Mouse (Mus musculus) heart, embryonic 14.5 days (tissue): ENCODE measurements at regions not wholly inside any gene's neighbourhood (a gene's known extent, or its start where the extent isn't known, plus 50 kb on each side); places are given as distances from the start of the nearest gene placed in this dataset.

ENCODE experiments used
- ATAC-seq: fragments of 200-750 bp; cut with Nextera tagmentation; 2 replicates; pipeline ENCODE4 v1.8.0; 2017; ENCODE audit warnings: low read depth, moderate TSS enrichment; ENCODE audit not compliant: insufficient number of reproducible peaks, insufficient read depth, low FRiP score
- H3K27ac ChIP-seq, 2 experiments: fragments of 200-500 bp in 1 of 2; fragments of 300-500 bp in 1 of 2; sonication (generic) in 1 of 2; replicated peaks in 1 of 2; 2 replicates each; pipeline ENCODE4 v1.5.1; 2012 to 2014; ENCODE audit warnings: low read depth in 2 of 2, low read length in 2 of 2, control low read depth in 1 of 2, mild to moderate bottlenecking in 1 of 2, mixed read lengths in 1 of 2; ENCODE audit not compliant: control insufficient read depth in 1 of 2, insufficient read depth in 1 of 2
- H3K27me3 ChIP-seq: fragments of 300-500 bp; sonication (generic); 2 replicates; pipeline ENCODE4 v1.6.1; 2014; ENCODE audit warnings: mild to moderate bottlenecking, low read length, control low read depth; ENCODE audit not compliant: control insufficient read depth, insufficient read depth
- H3K36me3 ChIP-seq: fragments of 300-500 bp; sonication (generic); 2 replicates; pipeline ENCODE4 v1.6.1; 2014; ENCODE audit warnings: mild to moderate bottlenecking, control low read depth, low read length, mixed read lengths; ENCODE audit not compliant: control insufficient read depth, insufficient read depth
- H3K4me1 ChIP-seq, 2 experiments: fragments of 200-500 bp in 1 of 2; fragments of 300-500 bp in 1 of 2; sonication (generic) in 1 of 2; 2 replicates each; pipeline ENCODE4 v1.6.1; 2012 to 2014; ENCODE audit warnings: low read length in 2 of 2, control low read depth in 1 of 2, mixed read lengths in 1 of 2; ENCODE audit not compliant: control insufficient read depth in 2 of 2, insufficient read depth in 2 of 2
- H3K4me2 ChIP-seq: fragments of 300-500 bp; sonication (generic); 2 replicates; pipeline ENCODE4 v1.6.1; 2014; ENCODE audit warnings: mild to moderate bottlenecking, low read length
- H3K4me3 ChIP-seq, 2 experiments: fragments of 200-500 bp in 1 of 2; fragments of 300-500 bp in 1 of 2; sonication (generic) in 1 of 2; 2 replicates each; pipeline ENCODE4 v1.5.1; 2012 to 2014; ENCODE audit warnings: low read length in 2 of 2, mild to moderate bottlenecking in 2 of 2, control low read depth in 1 of 2, low read depth in 1 of 2, moderate library complexity in 1 of 2; ENCODE audit not compliant: control insufficient read depth in 1 of 2, insufficient read depth in 1 of 2
- H3K9ac ChIP-seq: fragments of 300-500 bp; sonication (generic); 2 replicates; pipeline ENCODE4 v1.6.1; 2014; ENCODE audit warnings: mild to moderate bottlenecking, low read length
- H3K9me3 ChIP-seq: fragments of 300-500 bp; sonication (generic); 2 replicates; pipeline ENCODE4 v1.6.1; 2016; ENCODE audit warnings: low read length, control low read depth; ENCODE audit not compliant: control insufficient read depth
- WGBS: fragments of 180-500 bp; shearing (Covaris S2); extraction: QIAGEN DNeasy Blood & Tissue Kit; methylation state at CpG from one replicate; pipeline ENCODE4 v1.1.7; 2014; 5-methylcytosine and 5-hydroxymethylcytosine counted together

DNA sequence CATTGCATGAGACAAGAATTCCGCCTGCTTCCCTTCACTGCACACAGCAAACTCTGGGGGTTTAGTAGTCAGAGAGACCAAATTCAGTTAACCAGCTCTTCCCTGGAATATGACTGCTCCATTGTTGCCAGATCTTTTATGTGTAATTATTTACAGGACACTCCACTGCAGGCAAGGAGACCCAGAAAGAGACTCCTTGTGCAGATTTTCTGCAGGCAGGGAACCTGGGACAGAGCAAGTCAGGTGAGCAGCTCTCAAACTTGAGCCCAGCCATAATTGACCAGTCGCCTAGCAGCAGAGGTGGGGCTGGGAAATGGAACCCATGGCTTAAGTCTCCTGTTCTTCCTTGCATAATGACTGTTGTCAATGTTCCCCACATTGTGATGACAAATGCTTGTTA is 324.2 kb downstream of the Ice1 start:
- WGBS: 54% methylated on average over 2 of the region's 2 CpGs
- H3K4me3 ChIP-seq: no peak overlapping the region
- no peaks in the 10 kb centered on the region for H3K36me3 ChIP-seq
- no peaks in the 10 kb centered on the region for H3K4me1 ChIP-seq
- no peak for ATAC-seq
- H3K9me3 ChIP-seq: no peaks in the 10 kb centered on the region
- H3K27ac ChIP-seq: no peak overlapping the region
- no peak overlapping the region for H3K4me2 ChIP-seq
- no peak overlapping the region for H3K9ac ChIP-seq
- no peaks in the 10 kb centered on the region for H3K27me3 ChIP-seq

DNA sequence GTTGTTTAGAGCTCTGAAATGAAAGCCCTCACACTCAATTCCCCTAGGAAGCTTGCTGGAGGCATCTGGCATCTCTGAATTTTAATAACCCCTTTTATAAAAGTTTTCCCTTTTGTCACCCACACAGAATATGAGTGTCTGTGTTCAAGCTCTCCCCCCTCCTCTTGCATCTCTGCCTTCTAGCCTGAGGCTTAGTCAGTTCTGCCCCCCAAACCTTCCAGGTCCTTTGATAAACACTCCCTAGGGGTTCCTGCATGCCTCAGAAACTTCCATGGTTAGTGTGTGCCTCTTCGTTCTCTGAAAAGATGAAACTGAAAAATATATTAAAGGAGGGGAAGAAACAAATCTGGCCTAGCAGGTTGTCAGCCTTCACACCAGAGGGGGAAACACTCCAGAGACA is 313.9 kb downstream of the Ice1 start:
- ATAC-seq: no peak
- Histone ChIP-seq H3K4me2 (no peak overlapping the region), H3K9ac (no peak overlapping the region), H3K4me1 (no peaks in the 10 kb centered on the region), H3K27me3 (no peaks in the 10 kb centered on the region), H3K4me3 (no peak overlapping the region), H3K27ac (no peak overlapping the region), H3K36me3 (no peaks in the 10 kb centered on the region), H3K9me3 (no peaks in the 10 kb centered on the region)
- whole genome bisulfite sequencing: 73% methylated on average over 1 of the region's 1 CpGs

DNA sequence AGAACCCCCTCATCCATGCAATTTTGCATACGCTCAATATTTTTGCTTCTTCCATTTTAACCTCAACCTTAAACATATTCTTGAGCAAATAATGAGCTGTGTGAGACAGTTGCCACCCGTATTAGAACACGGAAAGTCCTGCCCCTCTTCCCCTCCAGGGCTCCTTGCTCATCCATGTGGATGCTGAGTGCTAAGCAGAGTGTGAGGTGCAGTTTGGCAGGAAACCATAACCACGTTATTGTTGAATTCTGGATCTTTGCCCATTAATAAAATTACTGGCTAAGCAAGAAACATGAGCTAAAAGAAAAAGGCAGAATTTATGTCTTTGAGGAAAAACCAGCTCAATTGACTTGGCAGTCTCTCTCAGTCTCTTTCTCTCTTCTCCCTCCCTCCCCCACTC is 301.4 kb downstream of the Ice1 start:
- no peak for ATAC-seq
- no peak overlapping the region for H3K4me2 ChIP-seq
- H3K27ac ChIP-seq: no peak overlapping the region
- WGBS: 76% methylated on average over 4 of the region's 4 CpGs
- H3K4me1 ChIP-seq: no peaks in the 10 kb centered on the region; a peak in 1 of 4 replicates
- no peak overlapping the region for H3K9ac ChIP-seq
- H3K27me3 ChIP-seq: no peaks in the 10 kb centered on the region
- no peaks in the 10 kb centered on the region for H3K36me3 ChIP-seq
- no peaks in the 10 kb centered on the region for H3K9me3 ChIP-seq
- H3K4me3 ChIP-seq: no peak overlapping the region

DNA sequence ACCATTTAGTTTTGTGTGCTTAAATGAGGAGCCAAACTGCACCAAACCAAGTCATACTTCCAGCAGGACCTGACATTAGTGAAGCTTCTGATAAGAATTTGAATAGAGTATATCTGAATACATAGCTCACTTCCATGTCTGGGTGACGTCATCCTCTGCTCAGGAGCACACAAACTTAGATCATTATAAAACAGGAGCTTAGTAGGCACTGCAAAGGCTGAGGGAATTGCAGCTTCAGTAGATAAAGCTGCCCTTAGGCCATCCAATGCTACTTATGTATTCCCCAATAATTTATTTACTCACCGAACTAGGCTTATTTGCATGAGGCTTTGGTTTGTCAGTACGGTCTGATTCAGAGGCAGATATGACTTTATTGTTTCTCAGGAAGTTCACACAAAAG is 297.0 kb downstream of the Ice1 start:
- Histone ChIP-seq H3K27me3 (no peaks in the 10 kb centered on the region), H3K9ac (no peak overlapping the region), H3K4me3 (no peak overlapping the region), H3K9me3 (no peaks in the 10 kb centered on the region), H3K36me3 (no peaks in the 10 kb centered on the region), H3K27ac (no peak overlapping the region), H3K4me2 (no peak overlapping the region), H3K4me1 (no peaks in the 10 kb centered on the region; a peak in 1 of 4 replicates)
- no peak for ATAC-seq
- 61% methylated on average over 3 of the region's 3 CpGs for WGBS

DNA sequence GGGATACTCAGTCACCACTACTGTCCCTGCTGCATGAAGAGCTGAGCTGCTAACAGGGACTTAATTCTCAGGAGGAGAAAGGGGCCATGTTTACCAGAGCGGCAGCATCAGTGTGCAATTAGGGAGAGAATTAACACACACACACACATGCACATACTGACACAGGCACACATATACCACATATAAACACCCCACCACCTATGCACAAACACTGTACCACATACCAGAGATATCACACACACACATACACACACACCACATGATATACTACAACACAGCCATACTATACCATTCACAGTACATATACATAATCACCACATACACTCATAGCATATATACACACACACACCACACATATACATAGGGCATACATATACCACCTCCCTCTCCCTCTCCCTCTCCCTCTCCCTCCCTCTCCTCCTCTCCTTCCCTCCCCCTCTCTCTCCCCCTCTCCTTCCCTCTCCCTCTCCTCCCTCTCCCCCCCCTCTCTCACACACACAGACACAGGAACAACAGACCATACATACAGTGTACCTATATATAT is 294.2 kb downstream of the Ice1 start:
- no peak for ATAC-seq
- no peak overlapping the region for H3K9ac ChIP-seq
- H3K27me3 ChIP-seq: no peaks in the 10 kb centered on the region
- 100% methylated on average over 1 of the region's 1 CpGs for WGBS
- no peaks in the 10 kb centered on the region for H3K36me3 ChIP-seq
- H3K9me3 ChIP-seq: no peaks in the 10 kb centered on the region
- no peak overlapping the region for H3K4me3 ChIP-seq
- H3K27ac ChIP-seq: no peak overlapping the region
- no peak overlapping the region for H3K4me2 ChIP-seq
- H3K4me1 ChIP-seq: no peaks in the 10 kb centered on the region; a peak in 1 of 4 replicates

DNA sequence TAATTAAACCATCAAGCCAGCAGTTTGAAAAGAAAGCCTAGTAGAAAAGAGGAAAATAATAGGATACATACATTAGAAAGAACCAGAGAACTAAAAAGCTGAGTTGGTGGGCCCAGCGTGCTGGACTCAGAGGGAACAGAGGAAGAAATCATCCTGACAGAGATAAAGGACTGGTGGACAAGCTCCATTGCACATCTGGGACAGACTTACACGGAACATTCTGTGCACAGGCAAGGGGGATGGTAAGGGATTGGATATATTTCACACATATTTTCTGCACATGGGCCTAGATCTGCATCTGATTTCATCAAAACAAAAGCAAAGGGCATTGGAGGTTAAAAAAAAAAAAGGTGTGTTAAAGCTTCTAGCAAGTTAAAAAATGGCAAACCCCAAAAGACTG is 293.5 kb downstream of the Ice1 start:
- Histone ChIP-seq H3K4me3 (no peak overlapping the region), H3K27me3 (no peaks in the 10 kb centered on the region), H3K4me1 (no peaks in the 10 kb centered on the region; a peak in 1 of 4 replicates), H3K27ac (no peak overlapping the region), H3K4me2 (no peak overlapping the region), H3K36me3 (no peaks in the 10 kb centered on the region), H3K9me3 (no peaks in the 10 kb centered on the region), H3K9ac (no peak overlapping the region)
- ATAC-seq: no peak
- WGBS: 66% methylated on average over 2 of the region's 2 CpGs

DNA sequence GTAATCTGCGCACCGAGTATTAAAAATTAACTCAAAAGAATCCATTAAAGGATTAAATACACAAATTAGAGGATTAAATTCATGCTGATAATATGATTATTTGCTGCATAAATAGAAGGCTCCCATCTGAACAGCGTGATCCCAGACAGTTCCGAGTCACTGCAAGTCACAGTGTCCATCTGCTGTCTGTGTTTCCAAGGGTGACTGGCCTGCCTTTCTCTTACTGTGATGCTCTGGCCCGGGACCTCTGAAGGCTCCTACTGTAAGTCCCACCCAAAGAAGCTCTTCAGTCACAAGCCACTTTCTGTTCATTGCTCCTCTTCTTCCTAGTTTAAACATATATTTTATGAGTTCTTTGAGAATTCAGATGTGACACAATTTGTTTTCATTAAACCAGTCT is 293.1 kb downstream of the Ice1 start:
- no peaks in the 10 kb centered on the region for H3K9me3 ChIP-seq
- no peak overlapping the region for H3K9ac ChIP-seq
- no peak for ATAC-seq
- H3K27me3 ChIP-seq: no peaks in the 10 kb centered on the region
- H3K27ac ChIP-seq: no peak overlapping the region
- no peaks in the 10 kb centered on the region for H3K36me3 ChIP-seq
- H3K4me1 ChIP-seq: no peaks in the 10 kb centered on the region; a peak in 1 of 4 replicates
- H3K4me3 ChIP-seq: no peak overlapping the region
- H3K4me2 ChIP-seq: no peak overlapping the region
- WGBS: 74% methylated on average over 5 of the region's 5 CpGs

DNA sequence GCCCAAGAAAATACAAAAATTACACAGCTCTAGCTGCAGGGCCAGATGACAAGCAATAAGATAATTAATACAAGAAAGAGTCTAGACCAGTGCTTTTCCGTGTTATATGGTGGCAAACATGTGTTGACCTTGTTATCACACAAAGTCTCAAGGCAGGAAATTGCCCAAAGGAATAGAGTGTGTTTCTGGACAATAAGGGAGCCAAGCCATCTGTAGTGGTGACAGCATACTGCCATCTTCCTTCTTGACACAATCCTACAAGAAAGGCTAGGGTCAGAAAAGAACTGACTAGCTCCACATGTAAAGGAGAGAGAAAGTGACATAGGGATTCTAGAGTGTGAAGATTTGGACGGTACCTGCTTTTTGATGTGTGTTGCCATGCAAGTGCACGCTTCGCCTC is 289.0 kb downstream of the Ice1 start:
- H3K9ac ChIP-seq: no peak overlapping the region
- ATAC-seq: no peak
- H3K4me1 ChIP-seq: no peaks in the 10 kb centered on the region
- no peaks in the 10 kb centered on the region for H3K27me3 ChIP-seq
- H3K9me3 ChIP-seq: no peaks in the 10 kb centered on the region
- no peaks in the 10 kb centered on the region for H3K36me3 ChIP-seq
- 80% methylated on average over 4 of the region's 4 CpGs for WGBS
- no peak overlapping the region for H3K4me2 ChIP-seq
- H3K4me3 ChIP-seq: no peak overlapping the region
- no peak overlapping the region for H3K27ac ChIP-seq
